Mouse (Mus musculus): ENCODE measurements around the gene Sox11.

- no peak for TF ChIP-seq CTCF (IDR thresholded peaks at IDR 0.05; ENCODE audit: extremely low read depth, insufficient read depth, low read length)
- TF ChIP-seq POLR2A (IDR thresholded peaks at IDR 0.05; ENCODE audit: extremely low read depth, insufficient read depth, low read length): no peak
Observed at GRCm38 (mm10) chr12:27309969-27310368, 32.4 kb downstream of the Sox11 start.

Measured in cortical plate, adult 2 months (tissue).